Mouse (Mus musculus) layer of hippocampus, adult 9-11 months (tissue): ENCODE measurements around the gene Gm18336.
"Not testable (repeated sequence)": the region's sequence is repeated elsewhere in the genome, so short reads cannot be mapped to it uniquely, and the experiment has no call there.

ENCODE experiments used
- DNase-seq: peaks from one replicate; pipeline ENCODE4 v3.0.0; 2022

Gene Gm18336

DNA sequence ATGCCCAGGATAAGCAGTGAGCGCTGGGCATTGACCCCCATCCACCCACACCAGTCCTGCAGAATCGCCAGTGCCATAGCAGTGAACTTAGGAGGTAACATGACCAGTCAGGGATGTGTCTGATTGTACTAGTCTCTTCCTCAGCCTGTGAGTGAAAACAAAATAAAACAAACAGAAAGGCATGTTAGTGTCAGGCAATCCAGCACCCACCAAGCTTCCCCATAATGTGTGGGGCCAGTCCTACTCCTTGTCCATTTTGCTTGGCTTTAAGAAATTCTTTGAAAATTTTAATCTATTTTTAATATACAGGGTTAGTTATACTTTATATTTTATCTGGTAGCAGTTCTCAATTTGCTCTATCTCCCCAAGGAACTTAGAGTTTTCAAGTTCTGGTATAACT is at the start of gene Gm18336:
Gene Gm18336 (minus strand): TSS at position 101 of the 400 bp plus-strand sequence.
- DNase-seq, result not testable (repeated sequence)

DNA sequence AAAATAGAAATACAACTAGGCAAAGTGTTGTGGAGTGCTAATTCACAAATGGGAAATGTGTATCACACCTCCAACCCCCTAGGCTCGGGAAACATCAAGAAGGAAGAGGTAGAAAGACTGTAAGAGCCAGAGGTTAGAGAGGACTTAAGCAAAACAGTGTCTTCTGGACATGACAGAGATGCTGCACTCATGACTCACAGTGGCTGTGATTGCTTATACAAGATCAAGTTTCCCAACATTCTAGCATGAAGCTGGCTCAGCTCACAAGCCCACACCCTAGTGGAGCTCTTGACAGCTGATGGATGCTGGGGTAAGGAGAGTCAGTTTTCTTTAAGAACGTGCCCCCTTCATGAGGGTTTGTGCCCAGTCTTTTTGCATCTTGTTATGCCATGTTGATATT is 42.9 kb upstream of the Gm18336 start:
- peak; percentile 10 for DNase-seq

DNA sequence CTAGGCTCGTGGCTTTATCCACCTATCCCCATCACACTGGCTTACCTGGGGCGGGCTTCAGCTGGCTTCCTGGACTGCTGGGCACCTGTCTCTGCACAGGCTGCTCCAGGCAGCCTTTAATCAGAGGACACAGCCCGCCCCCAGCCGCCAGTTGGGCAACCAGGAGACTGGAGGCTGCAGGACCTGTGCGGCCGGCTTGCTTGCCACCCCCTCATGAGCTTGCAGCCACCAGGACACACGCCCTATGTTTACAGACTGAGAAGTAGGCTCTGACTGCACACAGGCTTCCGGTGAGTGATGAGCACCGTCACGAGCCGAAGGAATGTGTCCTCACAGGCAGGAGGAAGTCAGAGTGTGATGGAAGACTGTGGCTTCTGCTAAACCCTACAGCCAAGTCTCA is 36.7 kb upstream of the Gm18336 start, which contains the start of gene Trex2:
Gene Trex2 (minus strand): TSS at position 93 of the 400 bp plus-strand sequence.
- DNase-seq, result no peak

DNA sequence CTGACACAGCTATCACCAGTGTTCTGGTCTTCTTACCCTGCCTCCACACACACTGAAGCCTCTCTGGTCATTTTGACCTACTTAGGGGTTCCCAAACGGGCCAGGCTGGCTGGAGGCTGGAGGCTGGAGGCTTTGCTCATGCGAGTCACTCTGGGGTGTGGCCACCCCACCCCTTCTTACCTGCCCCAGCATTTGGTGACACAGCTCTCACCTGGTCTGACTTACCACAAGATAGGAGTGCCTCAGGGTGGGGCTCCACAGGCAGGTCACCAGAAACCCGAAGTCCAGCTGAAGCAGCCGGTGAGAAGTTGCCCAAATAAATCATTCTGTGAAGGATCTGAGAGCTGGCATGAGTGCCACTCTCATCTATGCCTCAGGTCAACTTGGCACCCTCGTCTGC is 34.3 kb upstream of the Gm18336 start:
- no peak for DNase-seq

DNA sequence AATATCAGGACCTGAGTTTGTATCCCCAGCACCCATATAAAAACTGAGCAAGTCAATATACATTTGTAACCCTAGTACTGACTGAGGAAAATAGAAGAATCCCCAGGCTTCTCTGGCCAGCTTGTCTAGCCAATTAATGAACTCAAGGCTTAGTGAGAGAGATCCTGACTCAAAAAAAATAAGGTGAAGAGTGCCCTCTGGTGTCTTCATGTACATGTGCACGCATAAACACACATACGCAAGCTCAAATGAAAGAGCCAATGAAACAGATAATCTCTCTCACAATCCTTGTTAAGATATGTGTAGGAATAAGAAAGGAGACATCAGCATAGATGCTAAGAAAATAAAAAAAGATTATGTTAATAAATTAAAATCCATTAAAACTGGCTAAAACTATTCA is 31.5 kb upstream of the Gm18336 start:
- no peak for DNase-seq

DNA sequence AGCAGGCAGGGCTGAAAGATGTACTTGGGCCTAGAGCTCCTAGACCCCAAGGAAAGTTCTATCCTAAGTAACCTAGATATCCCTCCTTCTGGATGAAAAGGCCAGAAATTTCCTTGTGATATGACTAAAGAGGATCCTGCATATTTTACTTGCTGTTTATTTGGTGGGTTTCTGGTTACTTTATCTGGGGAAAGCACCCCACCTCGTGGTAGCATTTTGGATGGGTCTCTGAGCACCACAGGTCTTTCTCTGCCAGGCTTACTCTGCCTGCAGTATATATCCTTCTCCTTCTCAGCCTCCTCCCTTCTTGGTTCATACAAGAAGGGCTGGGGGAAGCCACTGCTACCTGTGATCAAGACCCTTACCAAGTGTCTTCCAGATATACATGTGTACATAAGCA is 14.2 kb upstream of the Gm18336 start:
- DNase-seq, result no peak

DNA sequence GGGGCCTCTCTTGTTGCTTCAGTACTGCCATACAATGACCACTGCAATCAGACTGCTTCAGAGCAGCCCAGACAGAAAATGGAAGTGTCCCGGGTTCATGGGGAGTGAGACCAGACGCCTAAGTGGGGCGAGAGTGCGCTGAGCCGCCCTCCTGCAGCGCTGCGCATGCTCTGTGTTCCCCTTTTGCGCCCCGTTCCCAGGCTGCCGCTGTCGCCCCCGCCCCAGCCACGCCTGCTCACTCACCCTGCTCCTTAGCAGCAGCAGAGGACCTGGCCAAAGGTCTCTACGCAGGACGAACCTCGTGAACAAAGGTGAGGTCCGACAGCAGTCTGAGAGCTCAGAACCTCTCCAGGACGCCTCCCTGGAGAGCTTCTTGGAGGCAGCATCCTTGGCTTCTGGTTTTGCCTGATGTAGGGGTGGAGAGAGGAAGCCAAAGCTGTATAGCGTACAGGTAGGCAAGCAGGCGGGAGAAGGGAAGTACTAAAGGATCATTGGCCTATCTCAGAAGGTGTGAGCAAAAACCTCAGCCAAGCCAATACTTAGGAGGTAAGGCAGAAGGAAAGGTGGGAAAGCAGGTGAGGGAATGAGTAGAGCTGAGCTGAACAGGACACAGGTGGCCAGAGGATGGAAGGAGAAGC is 12.5 kb upstream of the Gm18336 start, which contains the start of gene Zfp92:
Gene Zfp92 (plus strand): TSS at position 217 of the 638 bp plus-strand sequence.
- no peak for DNase-seq

DNA sequence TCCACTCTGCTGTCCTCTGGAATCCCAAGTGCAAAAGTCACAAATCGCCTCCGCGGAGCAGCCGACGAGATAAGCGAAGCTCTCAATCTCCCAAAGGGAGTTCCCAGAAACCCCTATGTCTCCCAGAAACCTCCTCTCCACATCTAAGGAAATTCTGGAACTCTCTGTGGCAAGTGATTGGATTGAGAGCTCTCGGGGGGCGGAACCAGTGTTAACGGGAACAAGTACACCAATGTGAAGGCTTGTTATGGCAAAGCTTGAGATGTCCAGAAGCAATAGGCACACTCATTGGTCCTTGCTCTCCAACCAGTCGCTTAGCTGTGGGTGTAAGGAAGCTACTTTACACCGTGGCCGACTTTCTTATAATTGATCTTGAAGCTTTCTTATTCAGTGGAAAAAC is 3.1 kb upstream of the Gm18336 start:
- no peak for DNase-seq

DNA sequence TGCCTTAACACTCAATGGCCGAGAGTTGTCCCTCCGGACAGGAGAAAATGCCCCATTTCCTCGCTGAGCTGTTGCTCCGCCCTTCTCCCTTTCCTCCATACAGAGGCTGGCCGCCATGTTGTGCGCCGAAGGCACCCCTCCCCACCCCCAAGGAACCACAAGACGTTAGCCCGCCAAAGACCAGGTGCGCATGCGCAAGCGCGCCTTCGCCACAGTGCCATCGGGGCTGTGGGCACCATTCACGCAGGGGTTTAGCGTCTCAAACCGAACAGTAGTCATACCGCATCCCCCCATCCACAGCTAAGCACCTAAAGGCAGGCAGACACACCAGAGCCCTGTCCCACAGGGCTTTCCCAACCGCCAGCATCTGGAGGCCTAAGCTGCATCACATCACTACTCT is 2.4 kb upstream of the Gm18336 start:
- DNase-seq, result no peak

DNA sequence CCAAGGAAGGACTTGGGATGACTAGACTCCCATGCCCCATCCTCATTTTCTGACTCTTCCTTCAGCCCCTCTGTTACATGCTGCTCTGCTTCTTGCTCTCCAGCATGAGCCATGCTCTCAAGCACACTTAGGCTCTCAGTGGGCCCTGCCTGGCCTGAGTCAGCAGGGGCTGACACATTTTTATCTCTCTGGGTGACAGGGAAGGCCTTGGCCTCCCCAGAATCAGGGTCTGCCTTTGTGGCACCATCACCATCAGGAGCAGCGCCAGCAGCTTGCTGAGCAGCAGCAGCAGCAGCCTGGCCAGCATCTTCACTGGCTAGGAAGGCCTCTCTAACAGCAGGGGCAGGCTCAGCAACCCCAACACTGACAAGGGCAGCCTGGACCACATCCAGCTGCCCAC is 2.1 kb downstream of the Gm18336 start:
- no peak for DNase-seq

DNA sequence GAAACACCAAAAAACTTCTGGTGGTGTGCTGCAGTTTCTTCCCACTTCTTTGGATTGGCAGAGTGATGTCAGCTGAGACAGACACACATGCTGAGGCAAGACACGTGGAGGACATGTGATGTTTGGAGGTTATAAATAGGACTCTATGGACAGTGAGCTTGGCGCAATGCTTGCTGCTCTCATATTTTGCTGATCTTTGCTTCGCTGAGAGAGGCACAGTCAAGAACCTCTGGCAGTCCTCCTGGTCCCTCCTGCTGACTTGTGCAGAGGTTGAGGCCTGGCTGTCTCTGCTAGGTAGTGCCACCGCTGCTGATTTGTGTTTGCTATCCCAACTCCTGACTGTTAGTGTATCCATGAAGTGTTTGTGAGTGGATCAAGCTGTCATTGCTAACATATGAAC is 7.1 kb downstream of the Gm18336 start:
- DNase-seq, result no peak

DNA sequence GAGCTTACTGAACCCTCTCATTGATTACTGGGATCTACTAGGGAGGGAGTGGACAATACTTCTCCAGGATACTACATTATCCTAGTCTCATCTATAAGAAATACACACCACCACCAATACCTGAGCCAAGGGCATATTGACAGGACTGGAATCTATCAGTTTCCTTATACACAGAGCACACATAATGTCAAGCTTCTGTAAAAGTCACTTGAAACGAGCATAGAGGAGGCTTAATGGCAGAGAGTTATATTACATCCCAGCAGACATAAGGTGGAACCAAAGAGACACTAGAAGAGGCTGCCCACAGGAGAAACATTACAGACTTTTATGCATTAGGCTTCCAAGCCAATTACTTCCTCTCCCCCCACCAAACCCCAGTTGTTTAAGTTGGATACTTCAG is 13.6 kb downstream of the Gm18336 start:
- no peak for DNase-seq

DNA sequence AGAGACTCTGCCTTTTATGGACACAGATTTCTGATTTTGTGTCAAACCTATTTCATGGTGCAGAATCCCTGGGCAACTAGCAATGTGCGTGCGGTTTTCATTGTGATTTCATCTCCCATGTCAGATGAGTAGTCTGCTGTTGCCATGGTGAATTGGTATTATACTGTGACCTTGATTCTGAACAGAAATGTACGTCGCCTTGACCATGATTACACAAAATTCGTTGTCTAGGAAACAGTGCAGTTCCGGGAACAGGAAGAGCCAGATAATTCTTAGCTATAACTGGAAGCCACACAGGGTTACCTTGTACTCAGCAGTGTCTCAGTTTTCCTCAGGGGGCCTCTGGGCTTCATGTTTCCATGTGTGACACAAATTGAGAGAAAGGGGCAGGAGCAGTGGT is 14.1 kb downstream of the Gm18336 start:
- DNase-seq, result peak; percentile 11

DNA sequence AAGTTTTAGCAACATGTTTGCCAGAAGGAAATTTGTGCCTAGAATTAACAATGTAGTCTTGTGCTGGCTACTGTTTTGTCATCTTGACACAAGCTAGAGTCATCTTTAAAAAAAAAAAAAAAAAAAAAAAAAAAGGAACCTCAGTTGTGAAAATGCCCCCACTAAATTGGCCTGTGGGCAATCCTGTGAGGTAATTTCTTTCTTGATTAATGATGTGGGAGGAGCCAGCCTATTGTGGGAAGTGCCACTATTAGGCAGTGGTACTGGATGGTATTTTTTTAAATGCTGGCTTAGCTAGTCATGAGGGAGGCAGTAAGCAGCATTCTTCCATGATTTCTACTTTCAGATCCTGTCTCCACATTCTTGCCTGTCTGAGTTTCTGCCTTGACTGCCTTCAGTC is 35.2 kb downstream of the Gm18336 start:
- DNase-seq, result no peak

DNA sequence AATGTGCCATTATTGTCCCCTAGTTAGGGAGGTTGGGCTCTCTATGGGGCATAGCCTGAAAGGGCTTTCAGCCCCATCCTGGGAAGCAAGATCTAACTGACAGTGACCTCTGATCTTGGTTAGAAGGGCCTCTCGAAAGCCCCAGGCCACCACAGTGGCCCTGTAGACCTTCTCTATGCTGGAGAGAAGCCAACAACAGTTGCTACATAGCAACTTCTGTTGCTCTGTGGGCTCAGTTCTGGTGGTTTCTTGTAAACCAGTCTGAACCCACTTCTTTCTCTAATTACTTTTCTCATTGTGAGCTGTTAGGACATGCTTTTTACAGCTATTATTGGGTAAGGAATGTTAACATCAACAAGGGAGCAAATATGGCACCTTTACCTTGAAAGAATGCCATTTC is 41.8 kb downstream of the Gm18336 start:
- no peak for DNase-seq

DNA sequence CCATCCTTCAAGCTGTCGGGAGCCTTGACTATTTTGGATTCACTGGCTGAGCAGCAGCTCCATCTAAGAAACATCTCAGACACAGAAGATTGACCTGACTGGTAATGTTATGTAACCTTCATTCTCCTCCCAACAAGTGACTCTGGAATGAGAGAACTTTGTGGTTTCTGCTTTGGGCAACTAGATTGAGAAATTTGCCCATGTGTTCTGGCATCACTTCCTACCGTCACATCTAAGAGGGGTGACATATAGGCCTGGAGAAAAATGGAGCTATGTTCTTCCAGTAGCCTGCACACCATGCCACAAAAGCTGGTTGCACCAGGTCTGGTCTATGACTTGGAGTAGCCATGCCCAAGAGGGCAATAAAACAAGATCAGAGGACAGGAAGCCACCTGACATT is 42.4 kb downstream of the Gm18336 start:
- no peak for DNase-seq
